Mouse (Mus musculus) CH12.LX (cell line): ENCODE data around the gene Spink4. TPM values are rescaled to one million over a fixed set of nuclear protein-coding genes. Genes with fewer than 3 reads are reported as not detected.
A peak's percentile ranks its signal among the peaks of the same experiment; 100 is the strongest.

Source experiments
- DNase-seq: peaks from one replicate; pipeline ENCODE4 v3.0.0-alpha.2; 2013; ENCODE audit errors: extremely low read depth
- H3K27ac ChIP-seq: 2 replicates; pipeline ENCODE4 v1.5.1; 2012; ENCODE audit warnings: low read depth, mild to moderate bottlenecking, control low read depth, moderate library complexity; ENCODE audit not compliant: insufficient read depth
- H3K27me3 ChIP-seq: replicated peaks from 2 replicates; pipeline ENCODE3; 2012; ENCODE audit warnings: inconsistent platforms
- H3K36me3 ChIP-seq, 2 experiments: replicated peaks in 1 of 2; 2 replicates each; pipeline versions ENCODE3 to v1.6.1; 2012; ENCODE audit warnings: inconsistent platforms in 1 of 2, low read length in 1 of 2, mild to moderate bottlenecking in 1 of 2, mixed read lengths in 1 of 2, moderate library complexity in 1 of 2; ENCODE audit not compliant: control insufficient read depth in 1 of 2, insufficient read depth in 1 of 2
- H3K4me1 ChIP-seq, 2 experiments: 2 replicates each; pipeline ENCODE4 v1.6.1; 2012; ENCODE audit warnings: inconsistent platforms in 1 of 2, moderate library complexity in 1 of 2; ENCODE audit not compliant: insufficient read depth in 2 of 2, control insufficient read depth in 1 of 2
- H3K4me2 ChIP-seq: 2 replicates; pipeline ENCODE4 v1.6.1; 2012; ENCODE audit warnings: low read depth, mild to moderate bottlenecking, control low read depth; ENCODE audit not compliant: poor library complexity, insufficient read depth, severe bottlenecking
- H3K4me3 ChIP-seq, 3 experiments: fragments of 150-350 bp in 1 of 3; sonication (generic) in 1 of 3; replicated peaks in 1 of 3; 2 replicates each; pipeline versions ENCODE3 to v1.5.1; 2011 to 2012; ENCODE audit warnings: low read depth in 2 of 3, low read length in 2 of 3, mild to moderate bottlenecking in 2 of 3, moderate library complexity in 2 of 3, control low read depth in 1 of 3, improper control_type of control experiment in 1 of 3, inconsistent platforms in 1 of 3, mixed read lengths in 1 of 3; ENCODE audit not compliant: poor library complexity in 1 of 3
- H3K79me2 ChIP-seq: replicated peaks from 2 replicates; pipeline ENCODE4 v1.6.1; 2012; ENCODE audit warnings: mild to moderate bottlenecking, moderate library complexity; ENCODE audit not compliant: control insufficient read depth, poor library complexity, insufficient read depth, severe bottlenecking; ENCODE audit errors: extremely low read depth
- H3K9ac ChIP-seq: 2 replicates; pipeline ENCODE4 v1.6.1; 2012; ENCODE audit warnings: low read depth, mild to moderate bottlenecking, control low read depth, moderate library complexity; ENCODE audit not compliant: insufficient read depth
- H3K9me3 ChIP-seq: replicated peaks from 2 replicates; pipeline ENCODE3; 2012; ENCODE audit warnings: low read length, inconsistent platforms, mixed read lengths
- CHD1 ChIP-seq: IDR thresholded peaks from 2 replicates; pipeline ENCODE4 v1.6.1; 2012; ENCODE audit warnings: low read depth, low read length, improper control_type of control experiment, inconsistent platforms
- ELF1 ChIP-seq: IDR thresholded peaks from 2 replicates; pipeline ENCODE4 v1.6.1; 2014; ENCODE audit warnings: low read depth, mild to moderate bottlenecking, inconsistent platforms, low read length, improper control_type of control experiment
- ETS1 ChIP-seq: conservative IDR thresholded peaks from 2 replicates; pipeline ENCODE4 v1.6.1; 2012; ENCODE audit warnings: low read depth, mild to moderate bottlenecking, inconsistent platforms, low read length, improper control_type of control experiment, moderate library complexity
- HCFC1 ChIP-seq: IDR thresholded peaks from 2 replicates; pipeline ENCODE4 v1.6.1; 2012; ENCODE audit warnings: low read depth, mild to moderate bottlenecking, inconsistent platforms, low read length, improper control_type of control experiment
- JUN ChIP-seq: IDR thresholded peaks from 2 replicates; pipeline ENCODE4 v1.6.1; 2011; ENCODE audit warnings: low read depth, mild to moderate bottlenecking, low read length, improper control_type of control experiment, moderate library complexity; ENCODE audit not compliant: insufficient read depth
- MAX ChIP-seq: IDR thresholded peaks from 2 replicates; pipeline ENCODE4 v1.6.1; 2011; ENCODE audit warnings: low read length, improper control_type of control experiment
- MXI1 ChIP-seq: IDR thresholded peaks from 2 replicates; pipeline ENCODE4 v1.6.1; 2011; ENCODE audit warnings: mild to moderate bottlenecking, low read depth, low read length, improper control_type of control experiment
- RAD21 ChIP-seq: IDR thresholded peaks from 2 replicates; pipeline ENCODE4 v1.6.1; 2011; ENCODE audit warnings: low read depth, mild to moderate bottlenecking, low read length, improper control_type of control experiment, moderate library complexity
- SIN3A ChIP-seq: IDR thresholded peaks from 2 replicates; pipeline ENCODE4 v1.6.1; 2012; ENCODE audit warnings: low read length, improper control_type of control experiment, inconsistent platforms
- UBTF ChIP-seq: IDR thresholded peaks from 2 replicates; pipeline ENCODE4 v1.6.1; 2012; ENCODE audit warnings: low read depth, mild to moderate bottlenecking, inconsistent platforms, low read length, improper control_type of control experiment, moderate library complexity
- USF1 ChIP-seq: IDR thresholded peaks from 2 replicates; pipeline ENCODE4 v1.6.1; 2014; ENCODE audit warnings: low read depth, mild to moderate bottlenecking, inconsistent platforms, low read length, improper control_type of control experiment
- ZNF384 ChIP-seq: IDR thresholded peaks from 2 replicates; pipeline ENCODE4 v1.6.1; 2012; ENCODE audit warnings: low read depth, low read length, improper control_type of control experiment, inconsistent platforms
- dilution Hi-C: fragments of 300-500 bp; cut with MboI; formaldehyde crosslinking; loops from 2 replicates; pipeline ENCODE4 v1.14.3; 2020; ENCODE audit warnings: low sequenced_read_pairs; ENCODE audit not compliant: extremely low pct_unique_long_range_greater_than_20kb, extremely low pct_ligation_motif_present
- in situ Hi-C: fragments of 300-500 bp; cut with MboI; formaldehyde crosslinking; loops from 3 replicates; pipeline ENCODE4 v1.14.3; 2019; ENCODE audit warnings: low sequenced_read_pairs, low pct_ligation_motif_present, low pct_unique_long_range_greater_than_20kb, mixed read lengths
- polyA plus RNA-seq: library from polyadenylated mRNA; unstranded; fragments of >175 nt; gene quantifications from 2 replicates; pipeline ENCODE4 v1.2.1, GENCODE M21; 2012; ENCODE audit warnings: low read depth; ENCODE audit not compliant: insufficient read length
- total RNA-seq, 2 experiments: library from RNA; depleted of rRNA; stranded (reverse); fragments of 300-350 nt in 1 of 2; fragments of >200 nt in 1 of 2; gene quantifications; 2 replicates each; pipeline ENCODE4 v1.2.3; 2012 to 2014

Spink4 gene
- total and polyA plus RNA-seq, 3 experiments = not detected

DNA sequence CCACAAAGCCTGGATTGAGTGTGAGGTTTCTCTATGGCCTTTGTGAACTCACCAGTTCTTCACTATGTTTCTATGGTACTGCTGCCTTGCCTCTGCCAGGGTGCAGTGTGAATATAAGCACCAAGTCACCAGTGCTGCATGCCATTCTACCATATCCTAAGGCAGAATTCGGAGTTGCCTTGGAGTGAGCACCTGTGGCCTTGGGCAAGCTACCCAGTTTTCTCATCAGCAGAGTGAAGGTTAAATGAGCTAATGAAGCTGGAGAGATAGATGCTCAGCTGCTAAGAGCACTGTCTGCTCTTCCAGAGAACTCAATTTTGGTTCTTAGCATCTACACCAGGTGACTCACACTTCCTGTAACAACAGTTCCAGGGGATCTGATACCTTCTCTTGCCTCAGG, 54.2 kb downstream of the Spink4 start:
- Histone ChIP-seq H3K9me3 (no peaks in the 10 kb centered on the region), H3K4me3 (no peak overlapping the region), H3K9ac (no peak overlapping the region), H3K4me2 (no peak overlapping the region), H3K27me3 (no peaks in the 10 kb centered on the region), H3K79me2 (peaks cover 81% of the 10 kb centered on the region), H3K36me3 (peaks cover 20 to 58% of the 10 kb centered on the region in 2 experiments), H3K4me1 (peaks cover 13 to 57% of the 10 kb centered on the region in 2 experiments), H3K27ac (no peak overlapping the region)
- TF ChIP-seq USF1 (no peak), MAX (no peak), SIN3A (no peak), MXI1 (no peak), ZNF384 (no peak), ETS1 (no peak), UBTF (no peak), RAD21 (no peak), ELF1 (no peak), HCFC1 (no peak)
- DNase-seq = peak; percentile 8
- dilution Hi-C loops = no loop called here
- in situ Hi-C loops = no loop called here

DNA sequence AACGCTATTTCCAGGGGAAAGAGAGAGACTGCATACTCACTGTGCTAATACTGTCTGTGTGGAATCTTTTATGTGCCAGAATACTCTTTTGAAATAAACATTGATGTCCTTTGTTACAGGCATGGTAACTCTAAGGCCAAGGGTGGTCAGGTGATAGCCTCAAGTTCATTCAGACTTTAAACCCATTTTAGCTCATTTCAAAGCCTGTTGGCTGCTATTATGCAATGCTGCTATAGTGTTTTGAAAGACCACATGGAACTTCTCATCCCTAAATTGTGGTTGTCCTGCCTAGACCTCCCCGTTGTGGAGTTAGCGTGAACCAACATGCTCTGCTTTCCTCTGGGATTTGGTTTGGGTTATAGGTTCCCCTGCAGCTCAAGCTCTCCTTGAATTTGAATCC, 55.8 kb downstream of the Spink4 start:
- H3K4me1 ChIP-seq = peaks cover 13 to 49% of the 10 kb centered on the region in 2 experiments
- no peak for TF ChIP-seq CHD1
- H3K9me3 ChIP-seq = no peaks in the 10 kb centered on the region
- no peak overlapping the region for H3K27ac ChIP-seq
- H3K27me3 ChIP-seq = no peaks in the 10 kb centered on the region
- no peak overlapping the region for H3K9ac ChIP-seq
- no peak for DNase-seq
- in situ Hi-C loops (no loop called here), dilution Hi-C loops (no loop called here)
- H3K4me2 ChIP-seq = no peak overlapping the region
- H3K36me3 ChIP-seq = peaks cover 33 to 73% of the 10 kb centered on the region in 2 experiments
- H3K79me2 ChIP-seq = peaks cover 88% of the 10 kb centered on the region
- no peak overlapping the region for H3K4me3 ChIP-seq

- Histone ChIP-seq H3K27ac (no peak overlapping the region), H3K4me1 (peaks cover 13 to 49% of the 10 kb centered on the region in 2 experiments), H3K9me3 (no peaks in the 10 kb centered on the region), H3K27me3 (no peaks in the 10 kb centered on the region), H3K4me2 (no peak overlapping the region), H3K36me3 (peaks cover 42 to 83% of the 10 kb centered on the region in 2 experiments), H3K79me2 (peaks cover 91% of the 10 kb centered on the region), H3K4me3 (no peak overlapping the region), H3K9ac (no peak overlapping the region)
- in situ Hi-C loops = no loop called here
- TF ChIP-seq JUN = no peak
- no peak for TF ChIP-seq MAX
- peak; percentile 21 for DNase-seq
- dilution Hi-C loops = no loop called here
Measured at GRCm38 (mm10) chr4:40976651-40977050, 56.8 kb downstream of the Spink4 start.
